Mouse (Mus musculus) effector memory CD4-positive, alpha-beta T cell, adult 5 months (primary cell): Measurements from ENCODE around the gene Pwwp2b. TPM values are rescaled to one million over a fixed set of nuclear protein-coding genes. Genes with fewer than 3 reads are reported as not detected.

Experiments used
- polyA plus RNA-seq: library from polyadenylated mRNA; unstranded; fragments of 100-300 nt; shearing (Covaris generic); gene quantifications from one replicate; pipeline ENCODE4 v1.2.1, GENCODE M21; 2017

Pwwp2b gene
- 3.6 TPM for polyA plus RNA-seq

GRCm38 (mm10) chr7:139247881-139248614 lies at the start of gene Pwwp2b:
Gene Pwwp2b, plus strand, starts transcription at chr7:139248482.

GRCm38 (mm10) chr7:139212754-139213745 lies 35.2 kb upstream of the Pwwp2b start, which contains the start of the genes Lrrc27 and Stk32c:
Gene Lrrc27, plus strand, starts transcription at chr7:139212988.
Gene Stk32c, minus strand, starts transcription at chr7:139213307.

Other genes starting within 250 kb of the Pwwp2b start
- gene Dpysl4, start 162.5 kb upstream of the Pwwp2b start, polyA plus RNA-seq = not detected
- 1.4 TPM for gene Lrrc27, start 35.5 kb upstream of the Pwwp2b start, polyA plus RNA-seq
- 4.6 TPM for gene Stk32c, start 35.2 kb upstream of the Pwwp2b start, polyA plus RNA-seq
- gene Inpp5a, start 140.6 kb downstream of the Pwwp2b start, polyA plus RNA-seq = 9.2 TPM